Mouse (Mus musculus) cerebellum, postnatal 25 days (tissue): ENCODE measurements around the gene Smo.
"Not testable (repeated sequence)": the region's sequence is repeated elsewhere in the genome, so short reads cannot be mapped to it uniquely, and the experiment has no call there.

Experiments used
- DNase-seq, 2 experiments: peaks; one replicate each; pipeline ENCODE4 v3.0.0; 2021; ENCODE audit warnings: mixed read lengths in 2 of 2

The Smo gene

DNA sequence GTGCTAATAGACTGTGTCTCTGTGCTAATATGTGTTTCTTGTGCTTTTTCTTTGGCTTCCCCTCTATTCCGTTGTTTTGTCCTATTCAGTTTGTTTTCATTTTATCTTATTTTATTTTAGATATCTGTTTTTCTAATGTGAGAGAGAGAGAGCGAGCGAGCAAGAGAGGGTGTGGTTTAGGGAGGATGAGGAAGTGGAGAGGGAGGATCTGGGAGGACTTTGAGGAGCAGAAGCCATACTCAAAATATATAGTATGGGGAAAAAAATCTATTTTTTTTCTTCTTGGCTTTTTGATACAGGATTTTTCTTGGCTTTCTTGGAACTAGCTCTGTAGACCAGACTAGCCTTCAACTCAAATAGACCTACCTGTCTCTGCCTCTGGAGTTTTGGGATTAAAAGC lies 7.3 kb upstream of the Smo start:
- no peak for DNase-seq

DNA sequence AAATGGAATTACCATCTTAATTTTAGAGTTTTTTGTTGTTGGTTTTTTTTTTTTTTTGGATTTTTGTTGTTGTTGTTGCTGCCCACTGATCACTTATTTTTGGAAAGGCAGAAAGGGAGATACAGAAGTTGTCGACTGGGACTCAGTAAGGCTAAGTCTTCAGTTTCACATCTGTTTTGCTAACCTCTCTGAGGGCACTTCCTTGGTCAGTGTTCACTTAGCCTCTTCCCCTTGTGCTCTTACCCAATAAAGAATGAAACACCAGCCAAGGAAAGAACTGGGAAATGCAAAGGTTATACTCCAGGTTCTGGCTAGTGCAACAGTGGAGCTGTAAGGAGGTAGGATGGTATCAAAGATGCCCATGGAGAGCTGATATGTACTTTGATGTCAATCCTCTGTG lies 5.8 kb upstream of the Smo start:
- DNase-seq = no peak

DNA sequence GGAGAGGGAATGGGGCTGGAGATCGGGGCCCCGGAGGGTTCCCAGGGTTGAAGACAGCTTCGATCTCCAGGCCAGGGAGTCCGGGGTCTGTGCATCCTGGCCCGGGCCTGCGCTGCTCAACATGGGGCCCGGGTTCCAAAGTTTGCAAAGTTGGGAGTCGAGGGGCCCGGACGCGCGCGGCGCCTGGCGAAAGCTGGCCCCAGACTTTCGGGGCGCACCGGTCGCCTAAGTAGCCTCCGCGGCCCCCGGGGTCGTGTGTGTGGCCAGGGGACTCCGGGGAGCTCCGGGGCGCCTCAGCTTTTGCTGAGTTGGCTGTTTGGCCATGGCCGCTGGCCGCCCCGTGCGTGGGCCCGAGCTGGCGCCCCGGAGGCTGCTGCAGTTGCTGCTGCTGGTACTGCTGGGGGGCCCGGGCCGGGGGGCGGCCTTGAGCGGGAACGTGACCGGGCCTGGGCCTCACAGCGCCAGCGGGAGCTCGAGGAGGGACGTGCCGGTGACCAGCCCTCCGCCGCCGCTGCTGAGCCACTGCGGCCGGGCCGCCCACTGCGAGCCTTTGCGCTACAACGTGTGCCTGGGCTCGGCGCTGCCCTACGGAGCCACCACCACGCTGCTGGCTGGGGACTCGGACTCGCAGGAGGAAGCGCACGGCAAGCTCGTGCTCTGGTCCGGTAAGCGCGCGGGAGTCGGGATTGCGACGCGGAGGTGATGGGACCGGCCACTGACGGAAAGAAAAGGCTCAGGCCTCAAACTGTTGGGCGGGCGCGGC lies 567 bp downstream of the Smo start:
- DNase-seq = peak; percentile 44 to 66

DNA sequence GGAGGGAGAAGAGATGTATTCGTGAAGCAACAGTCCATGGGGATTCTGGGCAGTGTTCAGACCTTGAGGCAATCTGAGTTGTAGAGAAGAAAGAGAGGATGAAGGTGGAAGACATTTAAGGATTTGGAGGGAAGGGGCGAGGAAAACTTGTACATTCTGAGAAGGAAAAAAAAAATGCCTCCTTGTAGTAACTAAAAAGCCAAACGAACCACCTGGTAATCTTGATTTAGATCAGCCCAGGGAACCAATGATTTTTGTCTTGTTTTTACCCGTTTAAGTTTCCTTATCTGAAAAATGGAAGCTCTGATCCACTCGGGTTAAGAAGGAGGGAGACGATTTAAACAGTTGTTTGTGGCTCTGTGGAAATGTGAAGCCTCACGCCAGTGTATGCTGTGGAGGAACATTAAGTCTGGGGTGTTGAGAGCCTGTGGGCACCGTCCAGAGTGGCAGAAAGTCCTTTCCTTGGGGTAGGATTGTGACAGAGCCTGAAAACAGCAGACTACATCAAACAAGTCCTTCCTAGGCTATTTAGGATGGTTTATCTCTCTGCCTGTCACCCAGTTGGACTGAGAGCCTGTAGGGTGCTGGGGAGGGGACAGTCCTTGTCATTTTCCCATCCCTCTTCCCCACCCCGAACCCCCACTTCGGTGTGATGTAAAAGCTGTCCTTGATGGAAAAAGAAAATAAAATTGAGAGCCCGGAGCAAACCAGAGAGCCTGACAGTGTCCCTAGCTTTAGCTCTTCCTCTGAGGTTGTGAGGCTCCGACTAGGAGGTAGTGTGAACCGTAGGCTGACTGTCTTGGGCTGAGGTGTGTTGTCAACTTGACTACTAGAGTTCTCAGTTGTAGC lies 1.5 kb downstream of the Smo start:
- DNase-seq = no peak

DNA sequence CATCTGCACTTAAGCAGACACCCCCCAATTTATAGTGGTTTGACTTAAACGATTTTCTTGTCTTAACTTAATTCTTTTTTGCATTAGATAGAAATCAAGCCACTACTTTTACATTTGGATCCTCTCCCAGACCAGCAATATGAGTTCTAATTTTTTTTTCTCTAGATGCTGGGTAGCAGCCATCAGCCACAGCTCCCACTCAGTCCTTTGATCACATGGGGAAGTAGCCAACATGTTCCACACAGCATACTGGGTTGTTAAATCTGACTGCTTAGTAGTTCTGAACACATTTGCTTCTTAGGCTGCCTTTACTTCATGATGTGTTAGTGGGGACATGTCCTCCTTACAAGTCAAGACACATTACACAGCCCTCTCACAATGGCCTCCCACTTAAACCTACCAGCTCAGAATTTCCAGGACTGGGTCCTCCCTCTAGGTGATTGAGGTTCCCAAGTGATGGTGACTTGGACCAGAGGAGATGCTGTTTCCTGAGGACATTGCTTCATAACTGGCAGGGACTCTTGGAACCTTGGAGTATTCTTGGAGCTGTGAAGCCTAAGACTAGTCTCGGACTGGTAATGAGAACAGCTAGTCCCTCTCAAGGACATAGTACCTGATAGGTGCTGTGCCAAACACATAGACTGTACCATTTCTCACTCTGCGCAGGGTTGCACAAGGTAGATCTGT lies 16.3 kb downstream of the Smo start:
- DNase-seq = no peak

DNA sequence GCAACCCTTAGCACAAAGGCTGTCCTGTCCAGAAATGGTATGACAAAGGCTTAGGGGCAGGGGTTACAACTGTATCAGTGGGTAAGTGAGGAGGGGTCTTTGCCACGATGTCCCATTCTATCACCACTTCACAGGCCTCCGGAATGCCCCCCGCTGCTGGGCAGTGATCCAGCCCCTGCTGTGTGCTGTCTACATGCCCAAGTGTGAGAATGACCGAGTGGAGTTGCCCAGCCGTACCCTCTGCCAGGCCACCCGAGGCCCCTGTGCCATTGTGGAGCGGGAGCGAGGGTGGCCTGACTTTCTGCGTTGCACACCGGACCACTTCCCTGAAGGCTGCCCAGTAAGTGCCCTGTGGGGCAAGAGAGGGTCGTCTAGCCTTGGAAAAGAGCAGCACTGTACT lies 18.0 kb downstream of the Smo start:
- DNase-seq = no peak

DNA sequence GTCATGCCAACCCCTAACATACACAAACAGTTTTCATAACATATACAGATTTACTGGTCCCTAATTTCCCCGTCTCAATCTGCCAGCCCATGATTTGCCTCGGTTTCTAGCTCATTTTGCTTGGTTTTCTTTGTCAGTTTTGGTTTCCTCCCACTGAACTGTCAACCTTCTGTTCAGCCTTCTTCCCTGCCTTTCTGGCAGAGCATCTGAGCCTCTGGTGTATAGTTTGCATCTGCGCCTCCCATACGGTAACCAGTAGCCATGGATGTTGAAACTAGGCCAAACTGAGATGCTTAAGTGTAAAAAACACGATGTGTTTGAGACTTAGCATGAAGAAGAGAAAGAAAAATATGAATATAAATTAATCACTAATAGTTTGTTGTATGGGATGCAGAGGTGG lies 20.7 kb downstream of the Smo start:
- DNase-seq = no peak

DNA sequence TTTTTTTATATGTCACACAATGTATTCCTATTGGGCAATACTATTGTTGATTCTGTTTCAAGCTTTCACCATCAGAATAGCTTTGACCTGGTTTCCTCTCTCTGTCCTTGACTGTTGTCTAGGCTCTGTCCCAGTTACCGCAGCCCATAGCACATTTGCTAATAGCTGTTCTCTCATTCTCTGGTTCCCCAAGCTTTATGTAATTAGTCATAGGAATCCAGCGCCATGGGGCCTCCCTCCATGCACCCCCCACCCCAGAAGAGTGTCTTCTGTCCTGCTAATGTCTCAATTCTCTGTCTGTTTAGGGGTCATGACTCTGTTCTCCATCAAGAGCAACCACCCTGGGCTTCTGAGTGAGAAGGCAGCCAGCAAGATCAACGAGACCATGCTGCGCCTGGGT lies 21.2 kb downstream of the Smo start:
- no peak for DNase-seq

DNA sequence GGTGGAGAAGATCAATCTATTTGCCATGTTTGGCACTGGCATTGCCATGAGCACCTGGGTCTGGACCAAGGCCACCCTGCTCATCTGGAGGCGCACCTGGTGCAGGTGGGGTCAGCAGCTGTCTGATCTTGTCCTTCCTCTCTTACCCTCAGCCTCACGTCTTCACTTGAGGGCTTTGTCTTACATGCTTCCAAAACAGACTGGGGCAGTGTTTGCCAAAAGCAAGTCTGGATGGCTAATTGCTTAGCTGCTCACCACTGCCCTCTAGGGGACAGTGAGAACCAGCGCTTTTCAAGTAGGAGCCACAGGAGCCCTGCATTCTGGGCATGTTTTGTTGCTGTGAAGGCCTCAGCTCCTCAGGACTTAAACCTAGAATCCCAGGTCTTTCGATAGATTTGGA lies 23.1 kb downstream of the Smo start:
- DNase-seq = peak; percentile 82 to 89

DNA sequence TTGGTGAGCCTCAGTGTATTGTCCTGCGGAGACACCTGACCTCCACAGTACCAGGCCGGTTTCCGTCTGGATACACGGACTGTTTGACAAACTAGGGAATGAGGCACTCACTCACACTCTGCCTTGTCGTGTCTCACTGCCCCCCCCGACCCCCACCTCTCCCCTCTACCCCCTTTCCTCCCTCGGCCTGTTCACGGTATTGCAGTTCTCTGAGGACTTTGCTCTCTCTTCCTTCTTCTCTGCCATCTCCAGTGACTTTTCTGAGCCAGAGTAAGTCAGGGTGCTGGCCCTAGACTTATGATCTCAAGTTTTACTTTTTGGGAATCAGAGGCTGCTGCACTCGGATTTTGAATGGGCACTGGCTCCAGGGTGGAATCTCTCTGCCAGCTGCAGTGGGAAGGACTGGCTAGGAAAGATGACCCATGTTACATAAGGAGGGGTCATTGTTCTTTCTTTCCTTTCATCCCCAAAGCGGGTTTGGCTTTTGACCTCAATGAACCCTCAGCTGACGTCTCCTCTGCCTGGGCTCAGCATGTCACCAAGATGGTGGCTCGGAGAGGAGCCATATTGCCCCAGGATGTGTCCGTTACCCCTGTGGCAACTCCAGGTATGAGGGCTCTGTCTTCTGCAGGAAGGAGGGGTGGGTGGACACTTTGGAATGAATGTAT lies 23.8 kb downstream of the Smo start:
- no peak for DNase-seq

DNA sequence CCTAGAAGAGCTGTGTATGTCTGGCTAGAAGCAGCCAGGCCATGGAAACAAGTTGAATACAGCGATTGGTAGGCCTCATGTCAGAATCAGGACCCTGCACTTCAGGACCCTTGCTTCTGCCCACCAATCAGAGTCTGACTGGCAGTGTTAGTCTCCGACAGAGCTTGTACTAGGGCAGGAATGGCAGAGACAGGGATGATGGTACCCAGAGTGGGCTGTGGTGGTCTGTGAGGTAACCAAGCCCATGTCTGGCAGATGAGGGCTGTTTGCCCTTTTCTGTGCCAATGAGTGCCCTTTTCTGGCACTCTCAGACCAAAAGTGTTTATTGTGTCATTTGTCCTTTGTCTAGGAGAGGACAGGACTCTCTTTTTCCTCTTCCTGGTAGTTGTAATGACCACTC lies 25.1 kb downstream of the Smo start:
- DNase-seq = not testable (repeated sequence)

DNA sequence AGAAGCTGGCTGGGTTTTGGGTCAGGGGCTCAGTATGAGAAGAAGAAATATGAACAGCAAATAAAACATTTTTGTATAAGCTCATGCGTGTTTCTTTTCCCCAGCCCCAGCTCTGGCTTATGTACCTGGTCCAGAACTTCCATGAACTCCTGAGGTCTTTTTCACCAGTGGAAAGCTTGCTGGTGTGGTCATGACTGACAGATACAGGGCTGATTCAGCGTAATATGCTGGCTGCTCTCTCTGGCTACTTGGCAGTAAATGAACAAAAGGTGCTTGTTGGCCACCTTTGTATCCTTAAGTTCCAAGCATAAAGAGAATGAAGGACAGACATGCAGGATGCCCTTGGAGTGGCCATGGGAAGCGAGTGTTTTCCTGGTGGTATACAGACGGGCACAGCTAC lies 26.0 kb downstream of the Smo start:
- no peak for DNase-seq

DNA sequence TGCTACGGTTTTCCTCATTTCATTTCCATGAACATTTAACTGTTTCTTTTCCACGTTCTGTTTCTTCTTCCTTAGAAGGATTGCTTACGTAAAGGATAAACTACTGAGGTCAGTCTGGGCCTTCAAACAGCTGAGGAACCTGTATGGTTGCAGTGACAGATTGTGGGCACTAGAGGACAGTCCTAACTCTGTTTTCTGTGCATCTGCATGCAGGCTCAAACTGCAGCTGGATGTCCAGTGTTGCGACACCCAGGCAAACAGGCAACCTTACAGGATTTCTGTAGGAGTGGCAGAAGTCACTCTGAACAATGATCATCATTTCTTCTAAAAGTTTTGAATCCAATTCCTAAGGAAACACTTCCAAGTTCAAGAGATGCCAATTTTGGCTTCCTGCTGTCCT lies 27.2 kb downstream of the Smo start:
- no peak for DNase-seq

DNA sequence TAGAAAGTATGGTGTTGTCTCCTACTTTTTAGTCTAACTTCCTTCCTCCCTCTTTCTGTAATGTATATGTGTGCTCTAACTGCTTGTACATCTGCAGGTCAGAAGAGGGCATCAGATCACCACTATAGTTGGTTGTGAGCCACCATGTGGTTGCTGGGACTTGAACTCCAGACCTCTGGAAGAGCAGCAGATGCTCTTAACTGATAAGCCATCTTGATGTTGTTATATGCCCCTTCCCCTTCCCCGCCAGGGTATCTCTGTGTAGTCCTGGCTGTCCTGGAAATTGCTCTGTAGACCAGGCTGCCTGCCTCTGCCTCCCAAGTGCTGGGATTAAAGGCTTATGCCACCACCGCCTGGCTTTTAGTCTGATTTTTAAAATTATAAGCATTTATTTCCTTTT lies 31.6 kb downstream of the Smo start:
- DNase-seq = no peak

DNA sequence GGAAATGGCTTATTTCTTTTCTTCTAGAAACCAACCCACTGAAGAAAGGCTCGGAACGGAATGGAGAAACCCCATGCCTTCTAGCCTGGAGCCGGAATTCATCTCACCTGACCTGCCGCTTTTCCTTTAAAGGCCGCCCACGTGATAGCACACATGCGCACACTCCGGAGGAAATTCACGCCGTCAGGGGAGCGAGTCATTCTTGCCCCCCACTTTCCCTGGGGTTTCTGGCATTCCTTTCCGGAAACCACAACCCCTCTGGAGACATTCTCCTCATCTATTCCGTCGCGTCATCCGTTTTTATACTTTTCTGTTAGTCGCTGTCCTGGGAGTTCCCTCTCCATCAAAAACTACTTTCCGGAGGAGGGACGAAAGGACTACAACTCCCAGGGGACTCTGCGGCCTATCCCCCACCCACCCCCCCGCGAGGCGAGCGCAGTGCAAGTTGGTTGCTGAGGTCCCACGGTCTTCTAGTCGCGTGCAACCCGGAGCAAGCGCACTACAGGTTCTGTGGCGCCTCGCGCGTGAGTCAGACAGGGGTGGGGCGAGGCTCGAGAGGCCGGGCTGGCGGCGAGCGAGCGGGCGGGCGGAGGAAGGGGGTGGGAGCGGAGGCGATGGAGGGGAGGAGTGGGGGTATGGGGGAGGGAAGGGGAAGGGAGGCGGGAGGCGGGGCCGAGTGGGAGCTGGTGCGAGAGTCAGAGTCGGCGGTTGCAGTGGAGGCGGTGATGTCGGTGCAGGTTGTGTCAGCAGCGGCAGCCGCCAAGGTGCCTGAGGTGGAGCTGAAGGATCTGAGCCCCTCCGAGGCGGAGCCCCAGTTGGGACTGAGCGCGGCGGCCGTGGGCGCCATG lies 32.7 kb downstream of the Smo start, which contains the start of gene Ahcyl2:
TSS of gene Ahcyl2 (plus strand) at position 199 of the 848 bp plus-strand sequence.
- DNase-seq = peak; percentile 94 to 97

DNA sequence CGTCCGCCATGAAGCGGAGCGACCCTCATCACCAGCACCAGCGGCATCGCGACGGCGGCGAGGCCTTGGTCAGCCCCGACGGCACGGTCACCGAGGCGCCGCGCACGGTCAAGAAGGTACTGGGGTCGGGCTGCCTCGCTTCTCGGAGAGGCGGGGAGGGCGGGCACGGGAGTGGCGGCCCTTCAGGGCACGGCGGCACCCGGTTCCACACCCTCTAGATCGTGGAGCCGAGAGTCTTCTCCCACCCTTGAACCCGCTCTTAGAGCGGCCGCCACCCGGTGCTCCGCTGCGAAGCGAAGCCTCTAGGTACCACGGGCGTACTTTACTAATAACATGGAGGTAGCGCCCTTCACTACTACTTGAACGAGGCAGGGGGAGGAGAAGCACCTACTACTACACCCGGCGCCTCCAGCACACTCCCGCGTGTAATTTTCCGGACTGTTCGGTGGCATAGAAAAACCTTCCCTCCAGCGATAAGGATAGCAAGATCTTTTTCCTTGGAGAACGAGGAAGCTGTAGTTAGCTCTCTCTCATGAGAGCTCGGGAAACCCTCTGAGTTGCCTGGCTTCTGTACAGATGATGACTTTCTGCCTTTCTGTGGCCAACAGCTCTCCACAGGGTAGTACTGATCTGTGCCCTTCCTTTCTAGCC lies 33.6 kb downstream of the Smo start:
- peak; percentile 65 to 71 for DNase-seq

DNA sequence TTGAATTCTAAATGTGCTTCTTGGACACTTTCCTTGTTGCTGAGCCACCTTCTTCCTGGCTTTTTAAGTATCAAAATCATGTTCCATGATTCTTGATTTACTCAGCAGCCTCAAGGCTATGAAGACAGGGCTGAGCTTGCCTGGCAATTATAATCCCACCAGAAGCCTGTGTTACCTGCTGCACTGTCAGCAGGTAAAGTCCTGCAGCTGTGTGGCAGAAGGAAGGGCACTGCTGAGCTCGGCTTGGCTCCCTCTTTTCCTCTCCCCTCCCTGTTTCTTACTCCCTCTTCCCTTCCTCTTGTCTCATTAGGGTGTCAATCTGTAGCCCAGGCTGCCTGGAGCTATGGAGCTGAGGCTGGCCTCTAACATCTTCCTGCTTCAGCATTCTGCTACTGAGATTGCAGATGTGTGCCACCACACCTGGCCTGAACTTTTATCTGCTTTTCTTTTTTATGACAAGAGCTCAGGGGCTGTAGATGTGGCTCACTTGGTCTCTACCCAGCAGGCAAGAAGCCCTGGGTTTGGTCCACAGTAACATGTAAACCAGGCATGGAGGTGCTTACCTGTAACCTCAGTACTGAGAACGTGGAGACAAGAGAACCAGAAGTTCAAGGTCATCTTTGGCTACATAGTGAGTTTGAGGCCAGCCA lies 35.5 kb downstream of the Smo start:
- DNase-seq = no peak

DNA sequence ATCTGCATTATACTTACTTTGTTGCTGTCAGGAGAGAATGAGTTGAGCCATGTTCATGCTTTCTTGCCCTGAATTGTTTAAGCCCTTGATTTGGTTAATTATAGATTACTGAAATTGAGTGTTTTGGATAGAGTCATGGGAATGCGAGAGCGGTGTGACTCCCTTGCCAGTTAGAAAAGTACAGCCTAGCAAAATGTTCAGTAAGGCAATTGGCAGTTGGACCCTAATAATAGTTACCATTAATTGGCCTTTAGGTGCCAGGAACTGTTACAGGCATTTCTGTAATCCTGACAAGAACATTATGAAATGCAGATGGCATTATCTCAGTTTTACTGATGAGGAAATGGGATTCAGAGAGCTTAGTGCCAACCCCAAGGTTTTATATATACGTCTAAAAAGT lies 36.9 kb downstream of the Smo start:
- DNase-seq = no peak

DNA sequence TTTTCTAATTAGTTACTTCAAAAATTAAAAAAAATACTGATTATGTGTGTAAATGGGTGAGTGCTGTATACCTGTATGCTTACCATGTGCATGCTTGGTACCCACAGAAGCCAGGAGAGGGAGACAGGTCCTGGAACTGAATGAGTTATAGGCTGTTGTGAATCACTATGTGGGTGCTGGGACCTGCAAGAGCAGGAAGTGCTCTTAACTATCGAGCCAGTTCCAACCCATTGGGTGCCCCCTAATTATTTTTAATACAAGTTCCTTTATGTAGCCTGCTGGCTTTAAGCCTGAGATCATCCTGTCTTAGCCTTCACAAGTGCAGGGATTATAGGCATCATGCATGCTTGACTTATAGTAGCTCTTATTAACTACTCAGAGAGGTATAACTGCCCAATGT lies 38.9 kb downstream of the Smo start:
- DNase-seq = no peak

DNA sequence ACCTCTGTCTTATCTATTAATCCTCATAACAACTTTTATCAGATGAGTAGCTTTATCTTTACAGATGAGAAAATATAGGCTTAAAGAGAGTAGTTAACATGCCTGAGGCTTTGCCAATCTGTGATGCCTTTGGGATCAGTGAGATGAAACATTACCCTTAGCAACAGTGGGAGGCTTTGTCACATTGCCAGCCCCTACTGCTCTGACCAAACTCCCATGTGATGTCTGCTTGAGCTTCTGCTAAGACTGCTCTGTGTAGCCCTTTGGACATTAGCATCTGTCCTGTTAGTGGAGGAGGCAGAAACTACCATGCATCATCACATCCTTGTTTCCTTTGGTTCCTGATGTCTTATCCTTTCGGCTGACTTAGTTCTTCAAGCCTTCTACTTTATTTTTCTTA lies 40.3 kb downstream of the Smo start:
- peak in 1 of 2 experiments; percentile 68 for DNase-seq
